Mouse (Mus musculus): Measurements from ENCODE around the gene Olfr671.
"Not testable (repeated sequence)": the region's sequence is repeated elsewhere in the genome, so short reads cannot be mapped to it uniquely, and the experiment has no call there.

Gene Olfr671

DNA sequence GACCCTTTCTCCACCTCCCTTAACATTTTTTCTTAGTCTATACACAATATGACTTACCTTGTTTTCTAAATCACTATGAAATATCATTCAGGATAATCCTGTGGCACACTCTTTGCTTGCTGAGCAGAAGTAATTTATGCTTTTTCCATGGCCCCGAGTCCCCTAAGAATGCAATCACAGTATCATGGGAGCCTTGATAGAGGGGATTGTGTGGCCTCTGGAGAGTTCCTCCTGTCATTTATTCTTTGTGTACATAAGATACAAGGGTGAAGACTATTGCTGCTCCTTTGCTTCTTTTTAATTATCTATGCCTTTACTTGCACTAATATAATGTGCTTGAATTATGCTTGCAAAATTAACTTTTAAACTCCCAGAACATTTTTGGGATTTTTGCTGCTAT, at the start of gene Olfr671:
TSS of gene Olfr671 (minus strand) at position 101 of the 400 bp plus-strand sequence.
- no peak for DNase-seq

DNA sequence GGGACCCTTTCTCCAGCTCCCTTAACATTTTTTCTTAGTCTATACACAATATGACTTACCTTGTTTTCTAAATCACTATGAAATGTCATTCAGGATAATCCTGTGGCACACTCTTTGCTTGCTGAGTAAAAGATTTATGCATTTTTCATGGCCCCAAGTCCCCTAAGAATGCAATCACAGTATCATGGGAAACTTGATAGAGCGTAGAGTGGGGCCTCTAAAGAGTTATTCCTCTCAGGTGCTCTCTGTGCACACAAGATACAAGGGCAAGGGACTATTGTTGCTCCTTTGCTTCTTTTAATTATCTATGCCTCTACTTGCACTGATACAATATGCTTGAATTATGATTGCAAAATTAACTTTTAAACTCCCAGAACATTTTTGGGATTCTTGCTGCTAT, 49.4 kb upstream of the Olfr671 start, which contains the start of gene Olfr675:
TSS of gene Olfr675 (minus strand) at position 101 of the 400 bp plus-strand sequence.
- no peak for DNase-seq

DNA sequence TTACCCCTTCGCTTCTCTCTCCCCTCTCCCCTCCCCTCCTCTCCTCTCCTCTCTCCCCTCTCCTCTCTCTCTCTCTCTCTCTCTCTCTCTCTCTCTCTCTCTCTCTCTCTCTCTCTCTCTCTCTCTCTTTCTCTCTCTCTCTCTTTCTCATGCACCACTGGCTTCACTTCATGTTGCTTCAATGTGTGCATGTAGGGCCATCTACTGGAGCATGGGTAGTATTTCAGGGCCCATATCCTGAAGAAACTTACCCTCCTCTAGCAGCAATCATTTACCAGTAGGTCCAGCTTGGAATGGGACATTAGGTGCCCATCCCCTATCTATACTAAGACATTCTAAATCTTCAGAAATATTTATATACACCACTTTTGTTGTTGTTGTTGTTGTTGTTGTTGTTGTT, 43.6 kb upstream of the Olfr671 start:
- DNase-seq, result no peak

DNA sequence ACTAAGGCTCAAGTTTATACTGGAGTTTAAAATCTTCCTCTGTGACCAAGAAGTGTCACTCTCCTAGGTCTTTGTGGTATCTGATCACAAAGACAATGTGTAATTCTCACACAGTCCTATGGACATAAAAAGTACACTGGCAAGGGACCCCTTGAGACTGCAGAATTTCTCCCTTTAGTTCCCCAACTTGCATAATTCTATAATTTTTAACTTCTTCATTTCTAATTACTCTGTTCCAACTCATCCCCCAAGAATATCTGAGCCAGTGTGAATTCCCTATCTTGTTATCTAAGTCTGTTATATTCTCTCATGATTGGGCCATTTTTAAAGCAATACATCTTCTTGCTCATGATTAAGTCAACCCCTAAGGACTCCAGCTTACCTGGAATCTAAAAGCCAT, 23.0 kb upstream of the Olfr671 start, which contains the start of gene Olfr672:
TSS of gene Olfr672 (minus strand) at position 101 of the 400 bp plus-strand sequence.
- DNase-seq, result no peak

DNA sequence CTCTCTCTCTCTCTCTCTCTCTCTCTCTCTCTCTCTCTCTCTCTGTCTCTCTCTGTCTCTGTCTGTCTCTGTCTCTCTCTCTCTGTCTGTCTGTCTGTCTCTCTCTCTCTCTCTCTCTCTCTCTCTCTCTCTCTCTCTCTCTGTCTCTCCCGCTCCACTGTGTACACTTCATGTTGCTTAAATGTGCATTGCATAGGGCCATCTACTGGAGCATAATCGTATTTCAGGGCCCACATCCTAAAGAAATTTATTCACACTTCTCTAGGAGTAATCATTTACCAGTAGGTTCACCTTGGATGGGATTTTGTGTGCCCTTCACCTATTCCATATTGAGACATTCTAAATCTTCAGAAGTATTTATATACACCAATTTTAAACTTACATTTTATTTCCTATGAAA, 6.4 kb downstream of the Olfr671 start:
- not testable (repeated sequence) for DNase-seq

DNA sequence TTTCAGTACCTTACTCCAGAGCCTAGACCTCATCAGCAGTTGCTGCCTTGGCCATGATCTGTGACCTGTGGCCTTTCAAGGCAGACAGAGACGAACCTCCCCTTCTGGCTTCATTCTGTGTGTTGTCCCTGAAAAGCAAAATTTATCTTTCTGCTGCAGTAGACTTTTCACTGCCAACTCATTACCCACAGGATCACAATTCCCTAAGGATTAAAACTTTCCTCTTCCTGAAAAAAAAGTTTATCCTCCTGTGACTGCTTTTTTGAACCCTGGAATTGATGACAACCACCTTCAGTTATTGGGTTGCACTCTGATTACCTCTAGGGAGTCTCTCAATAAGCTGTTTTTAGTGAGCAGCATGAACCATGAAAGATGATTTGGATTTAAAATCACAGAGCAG, 16.4 kb downstream of the Olfr671 start, which contains the start of gene Olfr670:
TSS of gene Olfr670 (minus strand) at position 101 of the 400 bp plus-strand sequence.
- DNase-seq, result no peak

DNA sequence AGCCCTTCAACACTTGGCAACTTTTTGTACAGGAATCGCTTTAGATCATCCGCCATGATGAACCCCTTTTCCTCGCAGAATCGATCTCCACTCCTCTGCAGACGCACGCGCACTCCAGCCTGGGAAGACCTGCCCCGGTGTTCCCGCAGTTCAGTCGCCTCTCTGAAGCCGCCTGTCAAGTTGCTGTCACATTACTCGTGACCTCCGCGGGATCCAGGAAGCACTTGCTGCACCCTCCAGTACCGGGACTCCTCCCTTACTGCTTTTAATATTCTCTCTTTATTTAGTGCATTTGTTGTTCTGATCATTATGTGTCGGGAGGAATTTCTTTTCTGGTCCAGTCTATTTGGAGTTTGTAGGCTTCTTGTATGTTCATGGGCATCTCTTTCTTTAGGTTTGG, 28.7 kb downstream of the Olfr671 start:
- DNase-seq, result not testable (repeated sequence)

DNA sequence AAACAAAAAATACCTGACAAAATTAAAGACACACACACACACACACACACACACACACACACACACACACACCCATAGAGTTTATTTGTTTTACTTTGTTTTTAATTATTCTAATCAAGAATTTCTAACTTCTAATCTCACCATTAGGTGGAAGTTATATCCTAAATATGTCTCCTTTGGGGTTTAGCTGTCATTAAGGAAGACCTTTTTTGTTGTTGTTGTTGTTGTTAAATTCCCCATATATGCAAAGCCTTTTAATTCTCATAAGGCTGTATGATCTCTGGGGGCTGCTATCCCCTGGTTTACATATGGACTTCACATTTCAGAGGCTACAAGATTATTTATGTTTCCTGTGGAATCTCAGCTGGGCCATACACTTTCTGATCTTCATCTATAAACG, 45.0 kb downstream of the Olfr671 start, which contains the start of gene Olfr669:
TSS of gene Olfr669 (plus strand) at position 301 of the 400 bp plus-strand sequence.
- no peak for DNase-seq

DNA sequence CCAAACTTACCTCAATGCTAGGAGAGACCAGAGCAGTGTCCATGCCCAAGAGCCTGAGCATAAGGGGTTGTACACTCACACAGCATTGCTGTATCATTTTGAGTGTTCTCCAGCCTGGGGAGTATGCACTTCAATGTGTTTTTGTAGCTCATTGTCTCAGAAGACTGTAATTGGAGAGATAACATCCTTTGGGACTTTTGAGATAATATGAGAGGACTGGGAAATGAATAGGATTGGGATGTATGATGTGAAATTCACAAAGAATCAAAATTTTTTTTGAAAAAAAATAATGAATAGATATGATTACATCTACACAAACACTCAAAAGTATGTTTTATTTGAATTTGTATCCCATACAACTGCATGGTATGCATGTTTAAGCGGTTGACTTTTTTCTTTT, 51.0 kb downstream of the Olfr671 start, which contains the start of gene Olfr668:
TSS of gene Olfr668 (minus strand) at position 101 of the 400 bp plus-strand sequence.
- DNase-seq, result no peak

Data from cerebellum, adult 11-12 months (tissue).